Mouse (Mus musculus) heart, embryonic 16.5 days (tissue): ENCODE data around the gene Ifnab. TPM values are rescaled to one million over a fixed set of nuclear protein-coding genes. Genes with fewer than 3 reads are reported as not detected.
A peak's percentile ranks its signal among the peaks of the same experiment; 100 is the strongest.

Experiments used
- ATAC-seq: fragments of 200-750 bp; cut with Nextera tagmentation; replicated peaks from 2 replicates; pipeline ENCODE4 v1.8.0; 2017; ENCODE audit warnings: moderate number of reproducible peaks; ENCODE audit not compliant: insufficient read depth, low FRiP score; ENCODE audit errors: extremely low read depth
- H3K27ac ChIP-seq: fragments of 300-500 bp; sonication (generic); 2 replicates; pipeline ENCODE4 v1.5.1; 2014; ENCODE audit warnings: mild to moderate bottlenecking, low read length, control low read depth, moderate library complexity
- H3K27me3 ChIP-seq: fragments of 300-500 bp; sonication (generic); 2 replicates; pipeline ENCODE4 v1.6.1; 2014; ENCODE audit warnings: low read length, mixed read lengths; ENCODE audit not compliant: control insufficient read depth, insufficient read depth
- H3K36me3 ChIP-seq: fragments of 300-500 bp; sonication (generic); 2 replicates; pipeline ENCODE4 v1.6.1; 2014; ENCODE audit not compliant: control insufficient read depth, insufficient read depth
- H3K4me1 ChIP-seq: fragments of 300-500 bp; sonication (generic); 2 replicates; pipeline ENCODE4 v1.6.1; 2014; ENCODE audit warnings: low read length, mixed read lengths; ENCODE audit not compliant: control insufficient read depth, insufficient read depth
- H3K4me2 ChIP-seq: fragments of 300-500 bp; sonication (generic); 2 replicates; pipeline ENCODE4 v1.6.1; 2014; ENCODE audit warnings: low read depth, mild to moderate bottlenecking, control low read depth, low read length
- H3K4me3 ChIP-seq: fragments of 300-500 bp; sonication (generic); 2 replicates; pipeline ENCODE4 v1.5.1; 2014; ENCODE audit warnings: mild to moderate bottlenecking, control low read depth, low read length
- H3K9ac ChIP-seq: fragments of 300-500 bp; sonication (generic); 2 replicates; pipeline ENCODE4 v1.6.1; 2014; ENCODE audit warnings: low read length, control low read depth
- H3K9me3 ChIP-seq: fragments of 300-500 bp; sonication (generic); replicated peaks from 2 replicates; pipeline ENCODE4 v1.6.1; 2016; ENCODE audit warnings: low read length; ENCODE audit not compliant: control insufficient read depth
- WGBS: fragments of 180-500 bp; shearing (Covaris S2); extraction: QIAGEN DNeasy Blood & Tissue Kit; methylation state at CpG from one replicate; pipeline ENCODE4 v1.1.7; 2014; 5-methylcytosine and 5-hydroxymethylcytosine counted together
- polyA plus RNA-seq: library from polyadenylated mRNA; unstranded; fragments of >200 nt; fragmentation: Nextera tagmentation; extraction: Ambion mirVana; gene quantifications from 2 replicates; pipeline ENCODE4 v1.2.1, GENCODE M21; 2015

Ifnab gene
- polyA plus RNA-seq, result not detected in 2 replicates

GRCm38 (mm10) chr4:88691259-88691658 lies at the start of gene Ifnab:
Gene Ifnab, minus strand, starts transcription at chr4:88691359.
- 56% methylated on average over 2 of the region's 2 CpGs for WGBS
- H3K27ac ChIP-seq, result no peak within 1 kb of the TSS
- H3K4me1 ChIP-seq, result no peaks in the 10 kb centered on the region
- 0 out of 2 replicates have a peak, but pooled peaks cover 1% of the 10 kb centered on the region for H3K27me3 ChIP-seq
- no peak within 1 kb of the TSS for H3K4me2 ChIP-seq
- H3K9ac ChIP-seq, result no peak within 1 kb of the TSS
- no peak for ATAC-seq
- no peaks in the 10 kb centered on the region for H3K36me3 ChIP-seq
- H3K4me3 ChIP-seq, result no peak within 1 kb of the TSS
- no peaks in the 10 kb centered on the region for H3K9me3 ChIP-seq

- WGBS, result 84% methylated on average over 6 of the region's 6 CpGs
- Histone ChIP-seq H3K4me1 (0 out of 2 replicates have a peak, but pooled peaks cover 2% of the 10 kb centered on the region), H3K27me3 (no peaks in the 10 kb centered on the region), H3K36me3 (no peaks in the 10 kb centered on the region), H3K4me3 (no peak overlapping the region), H3K4me2 (no peak overlapping the region), H3K9ac (no peak overlapping the region), H3K9me3 (no peaks in the 10 kb centered on the region), H3K27ac (no peak overlapping the region)
- no peak for ATAC-seq
These were observed 47.9 kb upstream of the Ifnab start for GRCm38 (mm10) chr4:88739036-88739435.

GRCm38 (mm10) chr4:88738480-88738879 lies 47.3 kb upstream of the Ifnab start:
- Histone ChIP-seq H3K4me3 (no peak overlapping the region), H3K27me3 (no peaks in the 10 kb centered on the region), H3K9me3 (no peaks in the 10 kb centered on the region), H3K36me3 (no peaks in the 10 kb centered on the region), H3K4me1 (0 out of 2 replicates have a peak, but pooled peaks cover 2% of the 10 kb centered on the region), H3K9ac (no peak overlapping the region), H3K27ac (no peak overlapping the region), H3K4me2 (no peak overlapping the region)
- 0% methylated on average over 2 of the region's 2 CpGs for WGBS
- 0 out of 2 replicates have a peak, but pooled peaks have one; percentile 45 for ATAC-seq

GRCm38 (mm10) chr4:88727324-88727723 lies 36.2 kb upstream of the Ifnab start:
- no peak for ATAC-seq
- no peaks in the 10 kb centered on the region for H3K9me3 ChIP-seq
- 0% methylated on average over 1 of the region's 1 CpGs for WGBS
- H3K27me3 ChIP-seq, result no peaks in the 10 kb centered on the region
- H3K27ac ChIP-seq, result no peak overlapping the region
- no peaks in the 10 kb centered on the region for H3K4me1 ChIP-seq
- no peaks in the 10 kb centered on the region for H3K36me3 ChIP-seq
- no peak overlapping the region for H3K4me3 ChIP-seq
- no peak overlapping the region for H3K4me2 ChIP-seq
- no peak overlapping the region for H3K9ac ChIP-seq

- no peak overlapping the region for H3K4me2 ChIP-seq
- H3K27me3 ChIP-seq, result no peaks in the 10 kb centered on the region
- no peak for ATAC-seq
- 68% methylated on average over 6 of the region's 6 CpGs for WGBS
- H3K9ac ChIP-seq, result no peak overlapping the region
- no peaks in the 10 kb centered on the region for H3K4me1 ChIP-seq
- no peak overlapping the region for H3K27ac ChIP-seq
- no peaks in the 10 kb centered on the region for H3K36me3 ChIP-seq
- H3K9me3 ChIP-seq, result no peaks in the 10 kb centered on the region
- H3K4me3 ChIP-seq, result no peak overlapping the region
These were observed 35.6 kb upstream of the Ifnab start for GRCm38 (mm10) chr4:88726727-88727126.

GRCm38 (mm10) chr4:88723497-88724090 lies 32.4 kb upstream of the Ifnab start:
- H3K27ac ChIP-seq, result no peak overlapping the region
- no peak overlapping the region for H3K9ac ChIP-seq
- no peak overlapping the region for H3K4me3 ChIP-seq
- 62% methylated on average over 8 of the region's 8 CpGs for WGBS
- H3K36me3 ChIP-seq, result peaks cover 9% of the 10 kb centered on the region; the same call in 1 of the 2 replicates
- H3K9me3 ChIP-seq, result no peaks in the 10 kb centered on the region
- no peak for ATAC-seq
- H3K27me3 ChIP-seq, result no peaks in the 10 kb centered on the region
- no peak overlapping the region for H3K4me2 ChIP-seq
- H3K4me1 ChIP-seq, result peaks cover 10% of the 10 kb centered on the region

- Histone ChIP-seq H3K9ac (peak within 1 kb of the TSS; percentile 97), H3K36me3 (peaks cover 11% of the 10 kb centered on the region; the same call in 1 of the 2 replicates), H3K27me3 (no peaks in the 10 kb centered on the region), H3K4me1 (peaks cover 13% of the 10 kb centered on the region), H3K27ac (peak within 1 kb of the TSS; percentile 100), H3K9me3 (no peaks in the 10 kb centered on the region), H3K4me3 (peak within 1 kb of the TSS; percentile 91), H3K4me2 (peak within 1 kb of the TSS; percentile 90)
- ATAC-seq, result peak; percentile 99
- WGBS, result under 1% methylated on average over 82 of the region's 82 CpGs
These were observed 30.9 kb upstream of the Ifnab start, which contains the start of the genes Gm26566 and Klhl9 for GRCm38 (mm10) chr4:88721791-88722721. Gene Gm26566, plus strand, starts transcription at chr4:88721805. Gene Klhl9, minus strand, starts transcription at chr4:88722465.

- peak overlapping the region; percentile 53 for H3K4me3 ChIP-seq
- H3K36me3 ChIP-seq, result peaks cover 18% of the 10 kb centered on the region
- no peaks in the 10 kb centered on the region for H3K27me3 ChIP-seq
- no peaks in the 10 kb centered on the region for H3K9me3 ChIP-seq
- H3K4me1 ChIP-seq, result peaks cover 24% of the 10 kb centered on the region
- H3K9ac ChIP-seq, result peak overlapping the region; percentile 54
- H3K27ac ChIP-seq, result no peak overlapping the region
- 19% methylated on average over 1 of the region's 1 CpGs for WGBS
- H3K4me2 ChIP-seq, result peak overlapping the region; percentile 72
- no peak for ATAC-seq
These were observed 27.6 kb upstream of the Ifnab start for GRCm38 (mm10) chr4:88718715-88719114.

GRCm38 (mm10) chr4:88715059-88715458 lies 23.9 kb upstream of the Ifnab start:
- H3K27ac ChIP-seq, result no peak overlapping the region
- no peak overlapping the region for H3K4me3 ChIP-seq
- no peak overlapping the region for H3K4me2 ChIP-seq
- no peak for ATAC-seq
- no peaks in the 10 kb centered on the region for H3K9me3 ChIP-seq
- no peak overlapping the region for H3K9ac ChIP-seq
- H3K27me3 ChIP-seq, result no peaks in the 10 kb centered on the region
- H3K4me1 ChIP-seq, result peaks cover 16% of the 10 kb centered on the region
- peaks cover 10% of the 10 kb centered on the region for H3K36me3 ChIP-seq
